Mouse (Mus musculus): Measurements from ENCODE around the gene Slc38a2.

Gene Slc38a2

GRCm38 (mm10) chr15:96696486-96697284 lies 2.8 kb downstream of the Slc38a2 start:
- in situ Hi-C loops (cut with MboI; ENCODE audit: low sequenced_read_pairs): no loop called here

GRCm38 (mm10) chr15:96695455-96696421 lies 3.8 kb downstream of the Slc38a2 start:
- in situ Hi-C loops (cut with MboI; ENCODE audit: low sequenced_read_pairs): no loop called here

GRCm38 (mm10) chr15:96694988-96695387 lies 4.5 kb downstream of the Slc38a2 start:
- in situ Hi-C loops (cut with MboI; ENCODE audit: low sequenced_read_pairs): no loop called here

- in situ Hi-C loops (cut with MboI; ENCODE audit: low sequenced_read_pairs): no loop called here
These were observed 5.8 kb downstream of the Slc38a2 start for GRCm38 (mm10) chr15:96693688-96694087.

- in situ Hi-C loops (cut with MboI; ENCODE audit: low sequenced_read_pairs): no loop called here
These were observed 7.1 kb downstream of the Slc38a2 start for GRCm38 (mm10) chr15:96692401-96692800.

GRCm38 (mm10) chr15:96691381-96691780 lies 8.1 kb downstream of the Slc38a2 start:
- in situ Hi-C loops (cut with MboI; ENCODE audit: low sequenced_read_pairs): no loop called here

- in situ Hi-C loops (cut with MboI; ENCODE audit: low sequenced_read_pairs): no loop called here
These were observed 8.7 kb downstream of the Slc38a2 start for GRCm38 (mm10) chr15:96690829-96691228.

- in situ Hi-C loops (cut with MboI; ENCODE audit: low sequenced_read_pairs): no loop called here
These were observed 9.6 kb downstream of the Slc38a2 start for GRCm38 (mm10) chr15:96689919-96690318.

GRCm38 (mm10) chr15:96688784-96689318 lies 10.7 kb downstream of the Slc38a2 start:
- in situ Hi-C loops (cut with MboI; ENCODE audit: low sequenced_read_pairs): no loop called here

- in situ Hi-C loops (cut with MboI; ENCODE audit: low sequenced_read_pairs): no loop called here
These were observed 11.5 kb downstream of the Slc38a2 start for GRCm38 (mm10) chr15:96688036-96688435.

DNA sequence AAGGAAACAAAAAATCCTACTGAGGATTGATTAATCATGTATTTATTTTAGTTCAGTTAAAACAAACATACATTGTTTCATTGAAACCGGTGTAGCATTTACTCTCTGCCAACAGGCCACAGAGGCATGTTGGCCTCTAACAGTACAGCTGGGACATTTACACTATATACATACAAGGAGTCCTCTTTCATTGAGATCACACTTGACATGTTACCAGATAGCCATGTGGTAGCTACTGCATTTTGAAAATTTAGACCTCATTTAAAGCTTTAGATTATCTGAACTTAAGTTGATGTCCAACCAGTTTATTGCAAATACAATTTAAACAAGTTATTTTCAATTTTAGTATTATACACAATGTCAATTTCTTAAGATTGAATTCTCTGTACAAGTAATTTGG lies 12.2 kb downstream of the Slc38a2 start:
- in situ Hi-C loops (cut with MboI; ENCODE audit: low sequenced_read_pairs): no loop called here

- in situ Hi-C loops (cut with MboI; ENCODE audit: low sequenced_read_pairs): no loop called here
These were observed 13.1 kb downstream of the Slc38a2 start for GRCm38 (mm10) chr15:96686201-96687159.

DNA sequence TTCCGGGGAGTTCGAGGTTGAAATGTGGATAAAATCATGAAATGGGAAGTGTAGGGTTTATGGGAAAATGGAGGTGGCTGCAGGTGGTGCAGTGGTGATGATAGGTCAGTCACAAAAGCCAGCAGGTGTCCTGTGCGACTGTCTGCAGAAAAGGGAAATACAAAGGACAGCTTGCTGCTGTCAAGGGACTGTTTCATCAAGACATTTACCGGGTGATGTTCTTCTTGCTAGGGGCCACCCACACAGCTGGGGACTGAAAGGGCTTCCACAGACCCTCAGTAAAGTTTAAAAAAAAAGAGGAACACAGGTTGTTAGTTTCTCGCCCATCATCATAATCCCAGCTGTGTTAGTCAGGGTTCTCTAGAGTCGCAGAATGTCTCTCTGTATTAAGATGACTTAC lies 14.3 kb downstream of the Slc38a2 start:
- in situ Hi-C loops (cut with MboI; ENCODE audit: low sequenced_read_pairs): no loop called here

DNA sequence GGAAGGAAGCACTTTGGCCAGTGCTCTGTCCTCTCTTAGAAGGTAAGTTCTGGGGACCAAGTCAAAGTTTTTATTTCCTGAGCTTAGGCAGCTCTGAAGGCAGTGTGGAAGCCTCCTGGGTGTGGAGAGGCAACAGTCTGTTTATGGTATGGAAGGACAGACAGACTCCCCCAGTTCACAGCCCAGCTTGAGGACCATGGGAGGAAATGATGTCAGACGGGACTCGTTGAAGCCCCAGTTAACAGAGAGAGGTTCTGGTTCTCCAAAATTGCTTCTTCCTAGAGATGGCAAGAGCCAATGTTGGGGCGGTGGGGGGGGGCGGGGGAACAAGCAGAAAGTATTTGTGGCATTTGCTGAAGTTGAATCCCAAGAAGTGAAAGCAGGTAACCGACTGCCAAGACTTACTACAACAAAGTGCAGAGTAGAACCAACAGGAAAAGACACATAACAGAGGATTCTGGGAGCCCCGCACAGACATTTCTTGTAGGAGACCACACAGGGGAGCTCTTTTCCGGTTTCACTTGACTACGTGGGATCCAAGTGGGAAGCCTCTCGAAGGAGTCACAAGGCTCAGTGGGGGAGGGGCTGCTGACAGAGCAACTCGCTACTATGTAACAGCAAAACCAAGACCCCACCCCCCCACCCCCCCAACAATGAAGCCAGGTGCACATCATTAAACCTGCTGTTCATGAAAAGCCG lies 15.2 kb downstream of the Slc38a2 start:
- in situ Hi-C loops (cut with MboI; ENCODE audit: low sequenced_read_pairs): no loop called here

DNA sequence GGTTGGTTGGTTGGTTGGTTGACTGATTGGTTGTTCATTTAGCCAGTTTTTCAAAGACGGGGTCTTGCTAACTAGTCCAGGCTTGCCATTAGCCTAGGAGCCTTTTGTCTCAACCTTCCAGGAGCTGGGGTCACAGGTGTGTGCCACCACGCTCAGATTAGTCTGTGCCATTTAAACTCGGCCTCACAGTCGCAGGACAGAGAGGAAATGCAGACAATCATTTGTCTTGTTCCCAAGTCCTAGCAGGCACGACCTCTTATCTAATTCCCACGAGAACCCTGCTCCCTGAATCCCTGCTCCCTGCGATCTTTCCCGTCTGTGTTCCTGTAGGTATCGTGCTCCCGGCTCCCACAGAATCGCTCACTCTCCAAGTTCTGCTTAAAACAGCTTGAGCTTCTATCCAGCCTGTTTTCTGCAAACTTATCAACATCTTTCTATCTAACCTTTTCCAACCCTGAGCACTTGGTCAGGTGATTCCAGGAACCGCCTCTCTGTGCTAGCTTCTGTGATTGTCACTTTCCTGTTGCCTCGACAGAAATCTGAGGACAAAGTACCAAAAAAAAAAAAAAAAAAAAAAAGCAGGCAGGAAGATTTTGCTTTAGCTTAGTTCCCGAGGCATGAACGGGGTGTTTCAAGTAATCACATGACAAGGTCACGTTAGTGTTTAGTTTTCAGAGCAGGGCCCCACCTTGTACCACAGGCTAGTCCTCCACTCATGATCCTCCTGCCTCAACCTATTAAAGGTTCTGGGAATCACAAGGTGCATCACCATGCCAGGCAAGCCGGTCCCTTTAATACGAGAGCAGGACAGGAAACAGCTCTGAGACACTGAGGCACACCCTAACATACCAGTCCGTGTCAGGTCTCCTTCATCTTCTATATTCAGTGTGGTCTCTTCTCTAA lies 20.4 kb downstream of the Slc38a2 start:
- in situ Hi-C loops (cut with MboI; ENCODE audit: low sequenced_read_pairs): loop anchor here (10.0 kb wide), 1 partner anchor 134 kb away; no protein-coding TSS in a partner anchor

DNA sequence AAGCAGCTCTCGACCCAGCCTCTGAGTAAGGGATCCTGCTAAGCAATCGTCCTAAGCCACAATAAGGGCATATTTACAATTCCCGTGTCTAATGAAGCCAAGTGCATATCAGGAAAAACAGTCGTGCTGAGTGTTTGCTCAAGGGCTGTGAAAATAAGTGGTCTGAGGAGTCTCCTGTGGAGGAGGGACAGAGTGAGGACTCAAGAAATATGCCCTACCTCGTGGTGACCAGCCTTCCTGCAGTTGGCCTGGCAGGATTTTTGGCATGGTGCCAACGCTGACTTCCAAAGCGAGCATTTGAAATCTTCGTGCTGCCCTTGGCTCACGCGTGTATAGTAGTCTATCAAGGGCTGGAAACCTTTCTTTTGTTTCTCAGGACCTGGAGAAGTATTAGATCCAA lies 23.0 kb downstream of the Slc38a2 start:
- in situ Hi-C loops (cut with MboI; ENCODE audit: low sequenced_read_pairs): loop anchor here (10.0 kb wide), 1 partner anchor 132 kb away; no protein-coding TSS in a partner anchor

GRCm38 (mm10) chr15:96675744-96676143 lies 23.8 kb downstream of the Slc38a2 start:
- in situ Hi-C loops (cut with MboI; ENCODE audit: low sequenced_read_pairs): loop anchor here (10.0 kb wide), 1 partner anchor 131 kb away; no protein-coding TSS in a partner anchor

DNA sequence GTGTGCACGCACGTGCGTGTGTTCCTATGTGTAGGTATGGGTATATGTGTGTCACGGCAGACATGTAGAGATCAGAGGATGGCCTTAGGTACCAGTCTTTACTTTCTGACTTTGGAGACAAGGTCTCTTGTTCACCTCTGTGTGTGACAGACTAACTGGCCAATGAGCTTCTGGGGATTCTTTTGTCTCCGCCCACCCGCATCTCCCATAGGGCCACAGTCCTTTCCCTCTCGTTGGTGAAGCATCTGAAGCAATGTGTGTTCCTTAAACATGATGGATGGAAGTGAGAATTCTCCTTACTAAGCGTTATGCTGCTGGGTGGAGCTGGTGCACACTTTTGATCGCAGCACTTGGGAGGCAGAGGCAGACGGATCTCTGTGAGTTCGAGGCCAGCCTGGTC lies 24.5 kb downstream of the Slc38a2 start:
- in situ Hi-C loops (cut with MboI; ENCODE audit: low sequenced_read_pairs): loop anchor here (10.0 kb wide), 1 partner anchor 130 kb away; no protein-coding TSS in a partner anchor

Measured in CH12F3 (cell line).